ENCODE assay signal across 16 mouse cellular contexts in the genomic region with DNA sequence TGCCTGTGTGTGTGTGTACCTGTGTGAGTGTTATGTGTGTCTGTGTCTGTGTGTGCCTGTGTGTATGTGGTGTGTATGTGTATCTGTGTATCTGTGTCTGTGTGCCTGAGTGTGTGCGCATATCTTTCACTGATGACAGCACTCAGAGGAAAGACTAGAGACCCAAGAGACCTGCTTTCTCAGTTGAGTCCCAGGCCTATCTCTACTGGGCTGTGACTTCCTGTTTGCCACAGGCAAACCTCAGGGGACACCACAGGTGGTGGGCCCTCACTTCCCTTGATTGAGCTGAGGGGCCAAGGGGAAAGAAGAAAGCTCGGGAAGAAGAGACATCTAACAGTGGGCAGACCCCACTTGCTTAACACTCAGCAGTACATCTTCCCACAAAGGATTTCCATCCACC. TPM values are rescaled to one million over a fixed set of nuclear protein-coding genes. Genes with fewer than 3 reads are reported as not detected.
DNase-seq lines count a peak whose midpoint lies in the region; ATAC-seq lines count a peak whose summit lies in the region.
"Had no signal": no experiment of that assay in that cellular context is flagged by ENCODE, and none has a peak within 500 bp of the region (broad histone marks: within the 10 kb centered on the region; RNA-seq: fewer than 3 reads in every experiment).

No protein-coding gene starts in this region.

- no peak overlapping the region for H3K9ac ChIP-seq in liver, embryonic 16.5 days (ENCODE audit: low read depth, low read length)
- H3K9ac ChIP-seq: hindbrain, embryonic 12.5 days had no signal

- no peak overlapping the region for H3K4me2 ChIP-seq in liver, embryonic 16.5 days (ENCODE audit: low read depth, low read length)
- H3K4me2 ChIP-seq: heart, embryonic 11.5 days; hindbrain, embryonic 12.5 days had no signal

- DNase-seq in liver, result no peak
- peak; percentile 50 for DNase-seq in MEL-GATA-1-ER (ENCODE audit: extremely low read depth, low read depth)
- peak; percentile 55 for DNase-seq in thymus, postnatal 14 days
- DNase-seq in adrenal gland, postnatal 10 days, result no peak
- DNase-seq in layer of hippocampus, postnatal 36 days, result no peak
- DNase-seq in kidney, postnatal 10 days, result no peak
- DNase-seq: adrenal gland, postnatal 14 days; cerebellum, postnatal 25 days; right cerebral cortex, postnatal 4 days had no signal

- ATAC-seq in liver, embryonic 16.5 days (ENCODE audit: low read depth), result peak; percentile 16; the same call in 1 of the 2 replicates
- peak; percentile 65 for ATAC-seq in megakaryocyte progenitor cell, adult 5-6 weeks (replicated peaks; ENCODE audit: poor library complexity)
- ATAC-seq: intestine, embryonic 16.5 days had no signal

- H3K27ac ChIP-seq in liver, embryonic 16.5 days (ENCODE audit: low read length), result no peak overlapping the region
- H3K27ac ChIP-seq: hindbrain, embryonic 12.5 days; macrophage had no signal

- no peaks in the 10 kb centered on the region for H3K4me1 ChIP-seq in liver, embryonic 16.5 days (ENCODE audit: control insufficient read depth, low read depth, low read length)

- 21% methylated on average over 2 of the region's 2 CpGs for WGBS in liver, embryonic 16.5 days (ENCODE audit: insufficient replicate concordance)

- no peak overlapping the region for H3K4me3 ChIP-seq in liver, embryonic 16.5 days (ENCODE audit: low read depth, low read length)
- H3K4me3 ChIP-seq: hindbrain, embryonic 12.5 days; myocyte had no signal

- H3K9me3 ChIP-seq in liver, embryonic 16.5 days (replicated peaks; ENCODE audit: control insufficient read depth, low read length), result no peaks in the 10 kb centered on the region
- H3K9me3 ChIP-seq: hindbrain, embryonic 12.5 days had no signal

- no peaks in the 10 kb centered on the region for H3K27me3 ChIP-seq in liver, embryonic 16.5 days (ENCODE audit: control insufficient read depth, insufficient read depth, low read depth, low read length)
- H3K27me3 ChIP-seq: hindbrain, embryonic 12.5 days had no signal

- H3K36me3 ChIP-seq in liver, embryonic 16.5 days (ENCODE audit: control insufficient read depth, insufficient read depth), result no peaks in the 10 kb centered on the region
- H3K36me3 ChIP-seq: hindbrain, embryonic 12.5 days had no signal

RNA-seq across cellular contexts. Expression of gene Cd19, which starts 1.9 kb away (rescaled TPM):
- polyA plus RNA-seq in liver, embryonic 16.5 days (2015; fragmentation: Nextera tagmentation; extraction: Ambion mirVana), result 3.6 and 4.7 TPM in 2 replicates
- not detected in 2 replicates for total RNA-seq in megakaryocyte progenitor cell, adult 5-6 weeks (2015)
- not detected in 2 replicates for total RNA-seq in megakaryocyte progenitor cell, adult 5-6 weeks (2017)
- total RNA-seq in adrenal gland, postnatal 10 days (2021), result 1 to 10 TPM; 4.0 to 4.9 TPM
- total RNA-seq in layer of hippocampus, postnatal 36 days (2021), result not detected
- polyA plus RNA-seq: heart, embryonic 11.5 days; hindbrain, embryonic 12.5 days had no signal

RNA-seq across cellular contexts. Expression of gene Rabep2, which starts 11.9 kb away (rescaled TPM):
- 6.0 and 6.3 TPM in 2 replicates for polyA plus RNA-seq in liver, embryonic 16.5 days (2015; fragmentation: Nextera tagmentation; extraction: Ambion mirVana)
- 4.0 and 4.9 TPM in 2 replicates for total RNA-seq in megakaryocyte progenitor cell, adult 5-6 weeks (2015)
- 12.9 and 19.5 TPM in 2 replicates for total RNA-seq in megakaryocyte progenitor cell, adult 5-6 weeks (2017)
- total RNA-seq in adrenal gland, postnatal 10 days (2021), result 10 to 100 TPM; 26.5 to 42.3 TPM
- 10 to 100 TPM; 13.4 to 17.5 TPM for total RNA-seq in layer of hippocampus, postnatal 36 days (2021)

RNA-seq across cellular contexts. Expression of gene Nfatc2ip, which starts 20.1 kb away (rescaled TPM):
- 1.7 and 1.9 TPM in 2 replicates for polyA plus RNA-seq in liver, embryonic 16.5 days (2015; fragmentation: Nextera tagmentation; extraction: Ambion mirVana)
- 11.4 and 12.2 TPM in 2 replicates for total RNA-seq in megakaryocyte progenitor cell, adult 5-6 weeks (2015)
- total RNA-seq in megakaryocyte progenitor cell, adult 5-6 weeks (2017), result 14.9 and 15.3 TPM in 2 replicates
- total RNA-seq in adrenal gland, postnatal 10 days (2021), result 1 to 10 TPM; 6.9 to 7.3 TPM
- total RNA-seq in layer of hippocampus, postnatal 36 days (2021), result 1 to 10 TPM; 6.3 to 6.6 TPM

RNA-seq across cellular contexts. Expression of gene Spns1, which starts 39.4 kb away (rescaled TPM):
- polyA plus RNA-seq in liver, embryonic 16.5 days (2015; fragmentation: Nextera tagmentation; extraction: Ambion mirVana), result 16.1 and 18.3 TPM in 2 replicates
- total RNA-seq in megakaryocyte progenitor cell, adult 5-6 weeks (2015), result 8.3 and 8.4 TPM in 2 replicates
- 8.4 and 16.2 TPM in 2 replicates for total RNA-seq in megakaryocyte progenitor cell, adult 5-6 weeks (2017)
- 10 to 100 TPM; 36.6 to 43.9 TPM for total RNA-seq in adrenal gland, postnatal 10 days (2021)
- 10 to 100 TPM; 80.8 to 94.4 TPM for total RNA-seq in layer of hippocampus, postnatal 36 days (2021)

RNA-seq across cellular contexts. Expression of gene Atp2a1, which starts 46.3 kb away (rescaled TPM):
- 8.7 and 22.0 TPM in 2 replicates for polyA plus RNA-seq in liver, embryonic 16.5 days (2015; fragmentation: Nextera tagmentation; extraction: Ambion mirVana)
- not detected in 2 replicates for total RNA-seq in megakaryocyte progenitor cell, adult 5-6 weeks (2015)
- total RNA-seq in megakaryocyte progenitor cell, adult 5-6 weeks (2017), result not detected in 2 replicates
- 100 to 1,000 TPM; 189 to 579 TPM for total RNA-seq in adrenal gland, postnatal 10 days (2021)
- total RNA-seq in layer of hippocampus, postnatal 36 days (2021), result under 1 TPM; 0.55 to 0.63 TPM
- polyA plus RNA-seq: macrophage had no signal

Comparison
In these comparisons a context has a peak if more than half of its experiments do, and no peak if none do; other contexts are left out.
1. DNase-seq: peak in MEL-GATA-1-ER (single experiment) and thymus, postnatal 14 days (single experiment); none in liver (single experiment), adrenal gland, postnatal 10 days (single experiment), layer of hippocampus, postnatal 36 days (0 of 2) and kidney, postnatal 10 days (single experiment).
2. RNA of gene Cd19, which starts 1.9 kb away (total RNA-seq): 4.0 to 4.9 TPM in adrenal gland, postnatal 10 days; not detected in layer of hippocampus, postnatal 36 days and not detected in megakaryocyte progenitor cell, adult 5-6 weeks; every median in the first group is over 4 times any median in the second.